13 mouse cellular contexts compared by ENCODE assay signal in genomic region chr4:136733217-136733865, GRCm38 (mm10).
A peak's percentile ranks its signal among the peaks of the same experiment; 100 is the strongest.
DNase-seq lines count a peak whose midpoint lies in the region; ATAC-seq and TF ChIP-seq lines count a peak whose summit lies in the region.
"Had no signal": no experiment of that assay in that cellular context is flagged by ENCODE, and none has a peak within 500 bp of the region (broad histone marks: within the 10 kb centered on the region; RNA-seq: fewer than 3 reads in every experiment).

No protein-coding gene starts in this region.

- ATAC-seq in kidney, embryonic 16.5 days (ENCODE audit: low FRiP score, low TSS enrichment) = no peak
- 0 out of 2 replicates have a peak, but pooled peaks have one; percentile 6 for ATAC-seq in embryonic facial prominence, embryonic 14.5 days (ENCODE audit: low read depth)
- ATAC-seq in hindbrain, embryonic 16.5 days = no peak
- no peak for ATAC-seq in midbrain, postnatal 0 days (ENCODE audit: low FRiP score)
- ATAC-seq in erythroblast, adult 5-6 weeks (replicated peaks; ENCODE audit: low FRiP score, poor library complexity, severe bottlenecking) = no peak
- ATAC-seq: activated CD4-positive, CD25-positive, alpha-beta regulatory T cell, adult 4 months; CD4-positive, CD25-positive, alpha-beta regulatory T cell, adult 4 months had no signal

- 40% methylated on average over 11 of the region's 11 CpGs for WGBS in kidney, embryonic 16.5 days
- 27% methylated on average over 11 of the region's 11 CpGs for WGBS in embryonic facial prominence, embryonic 14.5 days
- 20% methylated on average over 11 of the region's 11 CpGs for WGBS in hindbrain, embryonic 16.5 days
- 20% methylated on average over 11 of the region's 11 CpGs for WGBS in midbrain, postnatal 0 days

- no peaks in the 10 kb centered on the region for H3K27me3 ChIP-seq in kidney, embryonic 16.5 days (ENCODE audit: insufficient read depth, low read length)
- no peaks in the 10 kb centered on the region for H3K27me3 ChIP-seq in embryonic facial prominence, embryonic 14.5 days (replicated peaks; ENCODE audit: control insufficient read depth, insufficient read depth, low read length)
- no peaks in the 10 kb centered on the region for H3K27me3 ChIP-seq in hindbrain, embryonic 16.5 days (replicated peaks; ENCODE audit: control insufficient read depth, insufficient read depth, low read length)
- no peaks in the 10 kb centered on the region for H3K27me3 ChIP-seq in midbrain, postnatal 0 days (ENCODE audit: insufficient read depth, low read length)

- no peaks in the 10 kb centered on the region for H3K9me3 ChIP-seq in kidney, embryonic 16.5 days (ENCODE audit: low read length)
- no peaks in the 10 kb centered on the region for H3K9me3 ChIP-seq in embryonic facial prominence, embryonic 14.5 days (ENCODE audit: control insufficient read depth, low read length)
- H3K9me3 ChIP-seq in hindbrain, embryonic 16.5 days (ENCODE audit: control insufficient read depth, low read length) = no peaks in the 10 kb centered on the region
- H3K9me3 ChIP-seq in midbrain, postnatal 0 days (ENCODE audit: low read length) = no peaks in the 10 kb centered on the region

- H3K4me2 ChIP-seq in kidney, embryonic 16.5 days (replicated peaks; ENCODE audit: low read depth, low read length) = no peak overlapping the region
- H3K4me2 ChIP-seq in embryonic facial prominence, embryonic 14.5 days (ENCODE audit: low read depth, low read length) = no peak overlapping the region
- no peak overlapping the region for H3K4me2 ChIP-seq in hindbrain, embryonic 16.5 days (ENCODE audit: low read length)
- H3K4me2 ChIP-seq in midbrain, postnatal 0 days (ENCODE audit: low read depth, low read length, poor library complexity, severe bottlenecking) = no peak overlapping the region

- H3K36me3 ChIP-seq in kidney, embryonic 16.5 days (ENCODE audit: insufficient read depth, low read length) = no peaks in the 10 kb centered on the region
- H3K36me3 ChIP-seq in embryonic facial prominence, embryonic 14.5 days (ENCODE audit: control insufficient read depth, insufficient read depth, low read length) = no peaks in the 10 kb centered on the region
- no peaks in the 10 kb centered on the region for H3K36me3 ChIP-seq in hindbrain, embryonic 16.5 days (ENCODE audit: control insufficient read depth, insufficient read depth, low read length)
- no peaks in the 10 kb centered on the region for H3K36me3 ChIP-seq in midbrain, postnatal 0 days (ENCODE audit: insufficient read depth, low read length)

- no peak overlapping the region for H3K4me3 ChIP-seq in kidney, embryonic 16.5 days (ENCODE audit: low read length)
- no peak overlapping the region for H3K4me3 ChIP-seq in embryonic facial prominence, embryonic 14.5 days (ENCODE audit: low read depth, low read length)
- no peak overlapping the region for H3K4me3 ChIP-seq in hindbrain, embryonic 16.5 days (ENCODE audit: low read length)
- H3K4me3 ChIP-seq in midbrain, postnatal 0 days (ENCODE audit: low read depth, low read length) = no peak overlapping the region

- TF ChIP-seq CTCF in midbrain, postnatal 0 days (IDR thresholded peaks at IDR 0.05) = no peak

- peak overlapping the region; percentile 90 for H3K27ac ChIP-seq in kidney, embryonic 16.5 days (ENCODE audit: low read length)
- 0 out of 2 replicates have a peak overlapping the region, but pooled peaks have one; percentile 2 for H3K27ac ChIP-seq in embryonic facial prominence, embryonic 14.5 days (replicated peaks; ENCODE audit: low read depth, low read length)
- no peak overlapping the region for H3K27ac ChIP-seq in hindbrain, embryonic 16.5 days (ENCODE audit: low read depth, low read length)
- peak overlapping the region; percentile 38; the same call in 1 of the 2 replicates for H3K27ac ChIP-seq in midbrain, postnatal 0 days (ENCODE audit: low read depth, low read length)

- H3K9ac ChIP-seq in kidney, embryonic 16.5 days (replicated peaks; ENCODE audit: low read length) = 0 out of 2 replicates have a peak overlapping the region, but pooled peaks have one; percentile 40
- peak overlapping the region; percentile 41; the same call in 1 of the 2 replicates for H3K9ac ChIP-seq in embryonic facial prominence, embryonic 14.5 days (ENCODE audit: low read depth, low read length)
- H3K9ac ChIP-seq in hindbrain, embryonic 16.5 days (ENCODE audit: low read depth, low read length) = peak overlapping the region; percentile 8; the same call in 1 of the 2 replicates
- peak overlapping the region; percentile 36 for H3K9ac ChIP-seq in midbrain, postnatal 0 days (replicated peaks; ENCODE audit: low read length, poor library complexity, severe bottlenecking)

- DNase-seq in kidney, adult 9 months = no peak
- no peak for DNase-seq in embryonic facial prominence, embryonic 14.5 days (ENCODE audit: low spot score)
- DNase-seq in midbrain, postnatal 0 days (ENCODE audit: low spot score) = no peak
- no peak for DNase-seq in layer of hippocampus, postnatal 25 days (ENCODE audit: extremely low spot score in 1 of 2, low spot score in 1 of 2)
- DNase-seq in c-Kit-positive CD71-positive TER-119-positive erythroid progenitor cells, embryonic 14.5 days (ENCODE audit: low spot score) = no peak
- DNase-seq: cerebellum, adult 11-12 months; lung, postnatal 4 days; retina, postnatal 1 day had no signal

- H3K4me1 ChIP-seq in kidney, embryonic 16.5 days (ENCODE audit: insufficient read depth, low read length) = peaks cover 62% of the 10 kb centered on the region
- H3K4me1 ChIP-seq in embryonic facial prominence, embryonic 14.5 days (ENCODE audit: control insufficient read depth, insufficient read depth, low read length) = peaks cover 39% of the 10 kb centered on the region
- peaks cover 39% of the 10 kb centered on the region for H3K4me1 ChIP-seq in hindbrain, embryonic 16.5 days (ENCODE audit: control insufficient read depth, insufficient read depth, low read depth, low read length)
- peaks cover 4% of the 10 kb centered on the region; the same call in 1 of the 2 replicates for H3K4me1 ChIP-seq in midbrain, postnatal 0 days (ENCODE audit: insufficient read depth, low read length)
